Mouse (Mus musculus): ENCODE data around the gene 1700003F12Rik.

DNA sequence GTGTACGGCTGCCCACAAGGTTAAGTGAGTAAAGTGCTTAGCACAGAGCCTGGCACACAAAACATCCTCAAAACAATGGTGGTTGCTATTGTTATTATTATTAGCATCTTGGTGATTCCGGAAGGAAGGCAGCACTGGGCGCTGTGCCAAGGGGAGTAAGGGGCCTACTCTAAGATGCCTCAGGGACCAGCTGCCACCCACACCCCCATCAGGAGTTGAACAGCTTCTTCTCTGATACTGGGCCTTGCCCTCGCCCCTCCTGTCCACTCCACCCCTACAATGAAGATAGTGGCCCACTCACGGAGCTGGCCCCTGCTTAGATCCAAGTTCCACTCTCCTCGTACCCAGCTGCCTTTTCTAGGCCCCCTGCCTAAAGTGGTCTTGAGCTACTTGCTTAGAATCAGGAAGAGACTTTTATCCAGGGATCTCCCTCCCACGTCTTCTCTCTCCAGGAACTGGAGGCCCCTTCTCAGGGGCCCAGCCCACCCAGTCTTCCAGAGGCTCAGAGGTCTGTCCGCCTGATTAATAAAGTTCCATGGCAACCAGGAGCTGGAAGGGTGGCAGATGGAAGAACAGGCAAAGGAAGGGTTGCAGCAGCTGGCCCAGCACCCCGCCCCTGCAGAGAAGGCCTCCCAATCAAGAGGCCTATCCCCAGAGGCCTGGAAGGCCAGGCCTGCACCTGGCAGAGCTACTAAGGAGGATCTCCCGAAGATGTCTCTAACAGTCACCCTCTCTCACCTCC lies 21.6 kb downstream of the 1700003F12Rik start:
- no peak for TF ChIP-seq CTCF (IDR thresholded peaks at IDR 0.05; ENCODE audit: borderline replicate concordance, control insufficient read depth, extremely low read depth, insufficient read depth, low read length, poor library complexity)
- TF ChIP-seq POLR2A (IDR thresholded peaks at IDR 0.05; ENCODE audit: control insufficient read depth, extremely low read depth, insufficient read depth, low read length, poor library complexity): no peak
